Mouse (Mus musculus) c-Kit-negative CD71-positive TER-119-positive erythroid progenitor cells, embryonic 14.5 days (primary cell): ENCODE results near the gene Tceal3.
"Not testable (repeated sequence)": the region's sequence is repeated elsewhere in the genome, so short reads cannot be mapped to it uniquely, and the experiment has no call there.

Experiments
- DNase-seq: peaks from one replicate; pipeline ENCODE4 v3.0.0-alpha.2; 2013; ENCODE audit warnings: low read depth, low spot score

The Tceal3 gene

DNA sequence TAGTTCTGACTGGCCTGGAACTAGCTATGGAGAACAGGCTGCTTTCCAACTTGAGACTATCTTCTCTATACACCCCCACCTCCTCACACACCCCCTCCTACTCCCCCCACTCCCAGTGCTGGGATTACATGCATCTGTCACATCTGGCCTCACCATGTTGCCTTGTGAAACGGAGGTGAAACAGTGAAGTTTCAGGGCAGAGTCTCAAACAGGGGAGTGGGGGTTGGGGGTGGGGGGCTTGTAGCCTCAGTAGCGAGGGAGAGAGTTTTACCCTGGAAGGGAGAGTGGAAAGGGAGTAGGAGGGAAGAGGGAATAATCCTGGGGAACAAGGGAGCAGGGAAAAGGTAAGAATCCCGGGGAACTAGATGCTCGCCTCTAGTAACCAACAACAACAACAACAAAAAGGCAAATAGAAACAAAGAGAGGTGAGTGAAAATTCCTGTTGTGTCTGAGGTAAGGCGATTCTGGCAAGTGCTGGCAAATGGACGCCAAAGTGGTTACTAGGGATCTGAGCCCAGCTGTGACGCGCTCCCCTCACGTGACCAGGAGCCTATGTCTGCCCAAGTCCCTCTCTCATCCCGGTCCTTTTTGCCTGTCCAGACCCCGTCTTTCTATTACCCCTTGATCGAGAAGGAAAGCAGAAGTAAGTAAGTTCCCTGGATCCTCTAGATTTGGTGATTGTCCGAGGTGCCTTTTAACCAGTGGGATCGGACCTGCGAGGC, 117.0 kb downstream of the Tceal3 start, which contains the start of gene Tceal1:
Tceal1 (plus strand) TSS at position 537 of the 722 bp plus-strand sequence.
- DNase-seq = no peak

DNA sequence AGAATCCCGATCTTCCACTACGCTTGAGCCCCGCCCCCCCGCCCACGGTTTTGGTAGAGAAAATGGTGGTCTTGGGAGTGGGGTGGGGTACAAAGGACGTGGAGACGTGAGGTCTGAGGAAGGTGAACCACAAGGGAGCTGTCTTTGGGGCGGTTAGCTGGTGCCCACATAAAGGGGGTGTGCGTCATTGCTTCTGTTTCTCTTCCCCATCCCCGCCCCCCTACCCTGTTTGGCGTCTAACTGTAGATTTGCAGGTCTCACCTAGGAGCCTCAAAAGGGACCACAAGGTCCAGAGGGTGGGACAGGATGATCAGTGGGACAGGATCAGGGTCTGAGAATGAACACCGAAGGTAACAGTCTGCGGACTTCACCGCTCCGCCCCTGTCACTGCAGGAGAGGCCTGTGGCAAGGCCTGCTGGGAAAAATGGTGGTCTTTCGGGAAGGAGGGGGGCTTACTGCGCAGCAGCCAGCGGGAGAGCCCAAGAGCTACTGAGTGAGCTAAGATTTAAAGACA, 117.6 kb downstream of the Tceal3 start:
- DNase-seq = no peak

DNA sequence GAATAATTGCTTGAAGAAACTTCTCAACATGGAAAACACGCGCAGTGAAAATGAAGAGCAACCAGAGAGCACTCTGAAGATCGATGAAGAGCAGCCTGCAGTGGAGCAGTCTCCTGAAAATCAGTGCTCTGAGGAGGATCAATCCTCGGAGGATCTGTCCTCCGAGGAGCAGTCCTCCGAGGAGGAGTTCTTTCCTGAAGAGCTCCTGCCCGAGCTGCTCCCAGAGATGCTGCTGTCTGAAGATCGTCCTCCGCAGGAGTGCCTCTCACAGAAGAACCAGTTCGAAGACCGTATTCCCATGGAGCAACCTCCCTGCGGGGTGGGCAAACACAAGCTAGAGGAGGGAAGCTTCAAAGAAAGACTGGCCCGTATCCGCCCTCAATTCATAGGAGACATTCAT, 118.1 kb downstream of the Tceal3 start:
- DNase-seq = no peak

DNA sequence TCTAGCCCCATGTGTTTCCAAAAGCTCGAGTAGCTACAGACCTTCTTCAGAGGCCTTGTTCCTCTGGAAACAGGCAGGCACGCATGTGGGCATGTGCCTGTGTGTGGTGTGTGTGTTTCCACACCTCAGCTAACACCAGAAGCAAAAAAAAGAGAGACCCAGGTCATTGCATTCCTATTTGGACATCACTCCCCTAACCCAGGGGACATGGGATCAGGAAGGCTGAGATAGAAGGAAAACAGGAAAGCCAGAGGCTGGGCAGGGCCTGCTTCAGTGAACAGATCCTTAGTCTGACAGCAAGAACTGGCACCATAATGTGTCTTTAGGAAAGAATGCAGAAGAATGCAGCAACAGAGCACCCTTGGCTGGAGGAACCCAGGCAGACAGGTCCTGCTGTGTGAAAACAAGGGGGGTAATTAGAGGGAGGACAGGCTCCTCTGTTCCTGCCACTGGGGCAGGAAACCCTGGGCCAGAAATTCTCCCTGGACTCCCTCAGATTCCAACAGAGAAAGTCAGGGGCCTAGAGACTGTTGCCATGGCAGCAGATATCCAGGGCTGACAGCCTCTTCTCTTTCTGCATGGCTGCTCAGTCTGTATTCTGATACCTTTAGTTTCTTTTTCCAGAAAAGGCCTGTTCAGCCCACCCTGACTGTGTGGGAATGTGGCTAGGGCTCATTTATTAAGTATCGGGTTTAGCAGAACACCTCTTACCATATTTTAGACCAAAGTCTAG, 124.3 kb downstream of the Tceal3 start:
- DNase-seq = not testable (repeated sequence)
